Mouse (Mus musculus) testis, adult 2 months (tissue): ENCODE results near the gene Sema4d.

Experiments
- CTCF ChIP-seq: fragments of 200-500 bp; IDR thresholded peaks from 2 replicates; pipeline ENCODE4 v1.5.1; 2012; ENCODE audit warnings: low read depth, mild to moderate bottlenecking, inconsistent platforms, low read length, moderate library complexity; ENCODE audit not compliant: control insufficient read depth, insufficient read depth, insufficient replicate concordance
- POLR2A ChIP-seq: fragments of 200-500 bp; IDR thresholded peaks from 2 replicates; pipeline ENCODE4 v1.6.1; 2012; ENCODE audit warnings: low read depth, mild to moderate bottlenecking, inconsistent platforms, low read length, moderate library complexity; ENCODE audit not compliant: control insufficient read depth

DNA sequence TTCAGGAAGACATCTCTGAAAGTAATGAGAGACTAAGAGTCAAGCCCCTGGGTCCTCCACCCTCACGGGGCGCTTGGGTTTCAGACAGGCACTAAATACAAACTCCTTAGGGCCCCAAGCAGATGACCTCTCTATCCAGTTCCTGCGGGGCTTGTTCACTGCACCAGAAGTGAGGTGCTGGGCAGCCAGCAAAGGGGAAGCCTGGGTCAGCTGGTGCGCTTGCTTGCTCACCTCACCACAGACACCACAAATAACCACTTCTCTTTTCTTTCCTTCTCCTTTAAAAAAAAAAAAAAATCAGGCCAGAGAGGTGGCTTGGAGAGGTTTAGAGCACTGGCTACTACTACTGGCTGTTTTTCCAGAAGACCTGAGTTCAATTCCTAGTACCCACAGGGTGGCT is 59.0 kb downstream of the Sema4d start:
- no peak for TF ChIP-seq POLR2A
- TF ChIP-seq CTCF: no peak
